Mouse (Mus musculus): ENCODE results near the gene Trim60.

Gene Trim60

DNA sequence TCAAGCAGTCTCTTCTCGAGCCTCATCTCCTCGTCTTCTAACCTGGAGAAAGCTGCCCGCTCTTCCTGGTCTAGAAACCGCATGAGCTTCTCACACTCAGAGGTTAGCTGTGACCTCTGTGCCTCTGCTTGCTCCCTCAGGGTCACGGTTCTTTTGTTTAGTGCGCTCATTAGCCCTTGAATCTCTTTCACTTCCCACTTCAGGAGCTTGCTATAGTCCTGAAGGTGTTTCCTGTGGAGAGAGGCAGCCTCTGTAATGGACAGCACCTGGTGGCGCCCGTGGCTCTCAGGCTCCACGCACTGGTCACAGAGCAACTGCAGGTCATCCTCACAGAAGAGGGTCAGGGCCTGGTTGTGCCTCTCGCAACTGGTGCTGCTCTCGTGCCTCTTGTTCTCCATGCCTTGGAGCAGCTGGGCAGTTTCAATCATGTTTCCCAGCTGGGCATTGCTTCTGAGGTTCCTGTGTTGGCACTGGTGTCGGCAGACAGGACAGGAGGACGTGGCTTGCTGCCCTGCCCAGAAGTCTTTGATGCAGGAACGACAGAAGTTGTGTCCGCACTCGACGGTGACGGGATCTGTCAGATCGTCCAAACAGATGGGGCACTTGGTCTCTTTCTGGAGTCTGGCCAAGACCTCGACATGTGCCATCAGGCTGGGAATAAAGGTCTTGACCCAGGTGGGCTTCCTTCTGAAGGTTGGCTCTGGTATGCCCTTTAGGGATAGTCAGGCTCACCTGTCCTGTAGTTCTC lies 35.1 kb downstream of the Trim60 start:
- no peak for DNase-seq

GRCm38 (mm10) chr8:64962836-64963235 lies 55.5 kb downstream of the Trim60 start:
- no peak for DNase-seq

DNA sequence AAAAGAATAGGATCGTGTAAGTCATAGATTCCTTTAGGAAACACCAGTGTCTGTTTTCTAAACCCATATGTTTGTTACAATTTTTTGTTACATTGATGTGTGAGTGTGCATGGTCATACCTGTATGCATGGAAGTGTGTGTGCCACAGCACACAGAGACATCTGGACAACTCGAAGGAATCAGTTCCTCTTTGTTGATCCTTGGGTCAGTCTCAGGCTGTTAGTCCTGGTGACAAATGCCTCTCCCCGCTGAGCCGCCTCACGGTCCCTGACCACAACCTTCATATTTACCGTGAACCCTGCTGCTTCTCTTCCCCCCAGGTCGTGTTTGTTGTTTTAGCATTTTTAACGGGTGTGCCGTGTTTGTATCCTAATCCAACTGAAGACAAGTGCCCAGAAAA lies 59.4 kb downstream of the Trim60 start:
- no peak for DNase-seq

- DNase-seq: no peak
Measured at GRCm38 (mm10) chr8:64952101-64952500, 66.3 kb downstream of the Trim60 start.

All from right cerebral cortex, postnatal 4 days (tissue).